Comparison of ENCODE assay signal across 9 mouse cellular contexts in the genomic region with DNA sequence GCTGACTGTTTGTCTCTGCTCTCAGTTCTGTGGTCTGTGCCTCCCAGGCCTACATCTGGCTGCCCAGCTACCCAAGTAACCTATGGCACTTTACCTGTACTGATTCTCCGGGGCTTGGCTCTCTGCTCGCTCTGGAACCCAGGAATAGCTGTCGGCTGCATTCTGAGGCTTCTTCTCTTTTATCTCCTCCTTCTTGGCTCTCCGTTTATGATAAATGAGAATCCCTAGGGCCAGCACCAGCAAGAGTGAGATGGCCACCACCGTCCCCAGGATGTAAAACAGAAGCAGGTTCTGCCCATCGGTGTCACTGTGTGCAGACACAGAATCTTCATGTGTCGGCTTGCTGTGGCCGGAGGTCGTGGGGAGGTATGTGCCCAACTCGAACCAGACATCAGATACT. TPM values are rescaled to one million over a fixed set of nuclear protein-coding genes. Genes with fewer than 3 reads are reported as not detected.
DNase-seq lines count a peak whose midpoint lies in the region; ATAC-seq and TF ChIP-seq lines count a peak whose summit lies in the region.
"Had no signal": no experiment of that assay in that cellular context is flagged by ENCODE, and none has a peak within 500 bp of the region (broad histone marks: within the 10 kb centered on the region; RNA-seq: fewer than 3 reads in every experiment).

No protein-coding gene starts in this region.

- DNase-seq in hindbrain, embryonic 10.5 days (ENCODE audit: low spot score), result no peak
- DNase-seq in spleen, adult 2 months (ENCODE audit: low read depth in 1 of 2, low spot score in 2 of 2), result no peak
- DNase-seq in spleen, postnatal 4 days (ENCODE audit: low spot score in 2 of 2), result no peak
- no peak for DNase-seq in layer of hippocampus, adult 18-20 months (ENCODE audit: low spot score in 2 of 2)
- DNase-seq: cerebellum, adult 18-20 months had no signal

- no peaks in the 10 kb centered on the region for H3K27me3 ChIP-seq in hindbrain, embryonic 16.5 days (replicated peaks; ENCODE audit: control insufficient read depth, insufficient read depth, low read length)
- H3K27me3 ChIP-seq in hindbrain, embryonic 10.5 days (ENCODE audit: insufficient read depth, poor library complexity, severe bottlenecking), result no peaks in the 10 kb centered on the region
- H3K27me3 ChIP-seq in spleen, adult 2 months (ENCODE audit: control insufficient read depth, insufficient read depth, low read length), result no peaks in the 10 kb centered on the region
- no peaks in the 10 kb centered on the region for H3K27me3 ChIP-seq in intestine, embryonic 15.5 days (replicated peaks)
- no peaks in the 10 kb centered on the region for H3K27me3 ChIP-seq in stomach, embryonic 14.5 days (ENCODE audit: control insufficient read depth, insufficient read depth, low read length)
- H3K27me3 ChIP-seq in midbrain, embryonic 13.5 days, result no peaks in the 10 kb centered on the region

- H3K4me3 ChIP-seq in hindbrain, embryonic 16.5 days (ENCODE audit: low read length), result peak overlapping the region; percentile 9; the same call in 1 of the 2 replicates
- no peak overlapping the region for H3K4me3 ChIP-seq in hindbrain, embryonic 10.5 days
- H3K4me3 ChIP-seq in spleen, adult 2 months (ENCODE audit: extremely low read depth, insufficient read depth, insufficient read length), result peak overlapping the region; percentile 53
- peak overlapping the region; percentile 13 for H3K4me3 ChIP-seq in intestine, embryonic 15.5 days (replicated peaks)
- H3K4me3 ChIP-seq in stomach, embryonic 14.5 days (ENCODE audit: low read depth, low read length), result peak overlapping the region; percentile 10; the same call in 1 of the 2 replicates
- H3K4me3 ChIP-seq in midbrain, embryonic 13.5 days (replicated peaks), result no peak overlapping the region

- no peak overlapping the region for H3K4me2 ChIP-seq in hindbrain, embryonic 16.5 days (ENCODE audit: low read length)
- H3K4me2 ChIP-seq in intestine, embryonic 15.5 days (replicated peaks), result no peak overlapping the region
- H3K4me2 ChIP-seq in stomach, embryonic 14.5 days (replicated peaks; ENCODE audit: low read depth, low read length), result no peak overlapping the region
- no peak overlapping the region for H3K4me2 ChIP-seq in midbrain, embryonic 13.5 days (replicated peaks)

- TF ChIP-seq CTCF in spleen, adult 2 months (IDR thresholded peaks at IDR 0.05; ENCODE audit: extremely low read depth, insufficient read depth, insufficient read length, insufficient replicate concordance), result no peak

- H3K27ac ChIP-seq in hindbrain, embryonic 16.5 days (ENCODE audit: low read depth, low read length), result no peak overlapping the region
- H3K27ac ChIP-seq in hindbrain, embryonic 10.5 days, result no peak overlapping the region
- H3K27ac ChIP-seq in spleen, adult 2 months (ENCODE audit: insufficient read depth, low read length), result peak overlapping the region; percentile 66
- H3K27ac ChIP-seq in intestine, embryonic 15.5 days, result no peak overlapping the region
- no peak overlapping the region for H3K27ac ChIP-seq in stomach, embryonic 14.5 days (ENCODE audit: low read length)
- no peak overlapping the region for H3K27ac ChIP-seq in midbrain, embryonic 13.5 days

- TF ChIP-seq POLR2A in spleen, adult 2 months (IDR thresholded peaks at IDR 0.05; ENCODE audit: low read depth, low read length), result no peak

- no peaks in the 10 kb centered on the region for H3K36me3 ChIP-seq in hindbrain, embryonic 16.5 days (ENCODE audit: control insufficient read depth, insufficient read depth, low read length)
- no peaks in the 10 kb centered on the region for H3K36me3 ChIP-seq in hindbrain, embryonic 10.5 days
- H3K36me3 ChIP-seq in spleen, adult 2 months (ENCODE audit: control insufficient read depth, insufficient read depth, low read length), result no peaks in the 10 kb centered on the region
- H3K36me3 ChIP-seq in intestine, embryonic 15.5 days, result no peaks in the 10 kb centered on the region
- no peaks in the 10 kb centered on the region for H3K36me3 ChIP-seq in stomach, embryonic 14.5 days (ENCODE audit: control insufficient read depth, insufficient read depth, low read length)
- no peaks in the 10 kb centered on the region for H3K36me3 ChIP-seq in midbrain, embryonic 13.5 days

- no peak for ATAC-seq in hindbrain, embryonic 16.5 days
- ATAC-seq in intestine, embryonic 15.5 days, result no peak
- no peak for ATAC-seq in stomach, embryonic 14.5 days (ENCODE audit: insufficient number of reproducible peaks, insufficient read depth, low FRiP score, low read depth)
- no peak for ATAC-seq in midbrain, embryonic 13.5 days

- no peaks in the 10 kb centered on the region; the same call in 1 of the 2 replicates for H3K4me1 ChIP-seq in hindbrain, embryonic 16.5 days (ENCODE audit: control insufficient read depth, insufficient read depth, low read depth, low read length)
- H3K4me1 ChIP-seq in hindbrain, embryonic 10.5 days (replicated peaks), result peaks cover 10% of the 10 kb centered on the region
- H3K4me1 ChIP-seq in spleen, adult 2 months (ENCODE audit: control insufficient read depth, insufficient read depth, insufficient read length), result peaks cover 22% of the 10 kb centered on the region; the same call in 1 of the 2 replicates
- no peaks in the 10 kb centered on the region for H3K4me1 ChIP-seq in intestine, embryonic 15.5 days (replicated peaks)
- H3K4me1 ChIP-seq in stomach, embryonic 14.5 days (ENCODE audit: control insufficient read depth, insufficient read depth, low read length), result no peaks in the 10 kb centered on the region
- no peaks in the 10 kb centered on the region for H3K4me1 ChIP-seq in midbrain, embryonic 13.5 days (replicated peaks)

- no peaks in the 10 kb centered on the region for H3K9me3 ChIP-seq in hindbrain, embryonic 16.5 days (ENCODE audit: control insufficient read depth, low read length)
- no peaks in the 10 kb centered on the region for H3K9me3 ChIP-seq in hindbrain, embryonic 10.5 days
- H3K9me3 ChIP-seq in intestine, embryonic 15.5 days, result no peaks in the 10 kb centered on the region
- no peaks in the 10 kb centered on the region for H3K9me3 ChIP-seq in stomach, embryonic 14.5 days (ENCODE audit: control insufficient read depth, low read depth, low read length)
- H3K9me3 ChIP-seq in midbrain, embryonic 13.5 days, result no peaks in the 10 kb centered on the region

- 80% methylated on average over 10 of the region's 10 CpGs for whole genome bisulfite sequencing in hindbrain, embryonic 16.5 days
- WGBS in hindbrain, embryonic 10.5 days, result 86% methylated on average over 10 of the region's 10 CpGs
- 14% methylated on average over 10 of the region's 10 CpGs for WGBS in spleen, adult 2 months
- 74% methylated on average over 10 of the region's 10 CpGs for WGBS in intestine, embryonic 15.5 days
- 80% methylated on average over 10 of the region's 10 CpGs for WGBS in stomach, embryonic 14.5 days
- WGBS in midbrain, embryonic 13.5 days, result 93% methylated on average over 10 of the region's 10 CpGs

- no peak overlapping the region for H3K9ac ChIP-seq in hindbrain, embryonic 16.5 days (ENCODE audit: low read depth, low read length)
- no peak overlapping the region for H3K9ac ChIP-seq in intestine, embryonic 15.5 days
- no peak overlapping the region for H3K9ac ChIP-seq in stomach, embryonic 14.5 days (replicated peaks; ENCODE audit: low read depth, low read length)
- no peak overlapping the region for H3K9ac ChIP-seq in midbrain, embryonic 13.5 days (replicated peaks)

RNA-seq across cellular contexts. Expression of gene Cd93, which starts 1.9 kb away (rescaled TPM):
- polyA plus RNA-seq in hindbrain, embryonic 16.5 days (2015; fragmentation: Nextera tagmentation; extraction: Ambion mirVana), result 7.0 and 8.9 TPM in 2 replicates
- 4.7 and 6.3 TPM in 2 replicates for polyA plus RNA-seq in hindbrain, embryonic 10.5 days (2016; fragmentation: Nextera tagmentation; extraction: Ambion mirVana)
- polyA plus RNA-seq in spleen, adult 2 months (2012; rRNA removed), result 7.2 and 7.5 TPM in 2 replicates
- 9.5 and 10.3 TPM in 2 replicates for polyA plus RNA-seq in intestine, embryonic 15.5 days (2015; fragmentation: Nextera tagmentation; extraction: Ambion mirVana)
- 12.8 and 13.7 TPM in 2 replicates for polyA plus RNA-seq in stomach, embryonic 14.5 days (2014; fragmentation: Nextera tagmentation; extraction: Ambion mirVana)
- 1 to 10 TPM; 3.0 to 3.5 TPM for total RNA-seq in layer of hippocampus, adult 18-20 months (2021)
- polyA plus RNA-seq in midbrain, embryonic 13.5 days (2015; fragmentation: Nextera tagmentation; extraction: Ambion mirVana), result 6.4 and 6.7 TPM in 2 replicates

RNA-seq across cellular contexts. Expression of gene Thbd, which starts 33.4 kb away (rescaled TPM):
- 11.6 and 15.8 TPM in 2 replicates for polyA plus RNA-seq in hindbrain, embryonic 16.5 days (2015; fragmentation: Nextera tagmentation; extraction: Ambion mirVana)
- 6.8 and 7.8 TPM in 2 replicates for polyA plus RNA-seq in hindbrain, embryonic 10.5 days (2016; fragmentation: Nextera tagmentation; extraction: Ambion mirVana)
- polyA plus RNA-seq in spleen, adult 2 months (2012; rRNA removed), result 39.1 and 44.9 TPM in 2 replicates
- 46.1 and 47.0 TPM in 2 replicates for polyA plus RNA-seq in intestine, embryonic 15.5 days (2015; fragmentation: Nextera tagmentation; extraction: Ambion mirVana)
- 25.9 and 28.5 TPM in 2 replicates for polyA plus RNA-seq in stomach, embryonic 14.5 days (2014; fragmentation: Nextera tagmentation; extraction: Ambion mirVana)
- 1 to 10 TPM; 5.8 to 7.3 TPM for total RNA-seq in layer of hippocampus, adult 18-20 months (2021)
- polyA plus RNA-seq in midbrain, embryonic 13.5 days (2015; fragmentation: Nextera tagmentation; extraction: Ambion mirVana), result 4.5 and 4.8 TPM in 2 replicates

RNA-seq across cellular contexts. Expression of gene Sstr4, which starts 46.3 kb away (rescaled TPM):
- 3.3 and 4.2 TPM in 2 replicates for polyA plus RNA-seq in hindbrain, embryonic 16.5 days (2015; fragmentation: Nextera tagmentation; extraction: Ambion mirVana)
- polyA plus RNA-seq in hindbrain, embryonic 10.5 days (2016; fragmentation: Nextera tagmentation; extraction: Ambion mirVana), result 0.45 and 0.63 TPM in 2 replicates
- 0.26 and 1.2 TPM in 2 replicates for polyA plus RNA-seq in spleen, adult 2 months (2012; rRNA removed)
- polyA plus RNA-seq in intestine, embryonic 15.5 days (2015; fragmentation: Nextera tagmentation; extraction: Ambion mirVana), result 2.2 and 2.4 TPM in 2 replicates
- polyA plus RNA-seq in stomach, embryonic 14.5 days (2014; fragmentation: Nextera tagmentation; extraction: Ambion mirVana), result 3.9 and 4.0 TPM in 2 replicates
- 10 to 100 TPM; 78.1 to 85.4 TPM for total RNA-seq in layer of hippocampus, adult 18-20 months (2021)
- 0.79 and 1.5 TPM in 2 replicates for polyA plus RNA-seq in midbrain, embryonic 13.5 days (2015; fragmentation: Nextera tagmentation; extraction: Ambion mirVana)

Comparison
In these comparisons a context has a peak if more than half of its experiments do, and no peak if none do; other contexts are left out.
1. H3K4me3 ChIP-seq: peak in hindbrain, embryonic 16.5 days (single experiment), spleen, adult 2 months (single experiment), intestine, embryonic 15.5 days (single experiment) and stomach, embryonic 14.5 days (single experiment); none in hindbrain, embryonic 10.5 days (single experiment) and midbrain, embryonic 13.5 days (single experiment).